Mouse (Mus musculus) erythroid progenitor cell, adult 5-6 weeks (primary cell): ENCODE results near the gene Gm37240. TPM values are rescaled to one million over a fixed set of nuclear protein-coding genes. Genes with fewer than 3 reads are reported as not detected.

Source experiments
- ATAC-seq: replicated peaks from 2 replicates; pipeline ENCODE4 v1.8.0; 2016; ENCODE audit warnings: moderate number of reproducible peaks, mild to moderate bottlenecking, moderate TSS enrichment, inconsistent platforms; ENCODE audit not compliant: poor library complexity, low FRiP score, severe bottlenecking
- total RNA-seq, 2 experiments: library from RNA; stranded (forward) in 1 of 2; stranded (reverse) in 1 of 2; fragments of 150-400 nt in 1 of 2; fragments of 186-747, 209-891 nt in 1 of 2; gene quantifications; 2 replicates each; pipeline versions ENCODE4 v1.2.3 to v1.2.4; 2015 to 2017; ENCODE audit warnings: low replicate concordance in 2 of 2

Gm37240 gene
- total RNA-seq, 2 experiments from 2014 or later = not detected

- no peak for ATAC-seq
Observed at GRCm38 (mm10) chr3:85264963-85265362, 622.4 kb downstream of the Gm37240 start.

GRCm38 (mm10) chr3:85264546-85264945, 622.8 kb downstream of the Gm37240 start:
- ATAC-seq = no peak

GRCm38 (mm10) chr3:85254526-85254925, 632.8 kb downstream of the Gm37240 start:
- no peak for ATAC-seq

GRCm38 (mm10) chr3:85251631-85252030, 635.7 kb downstream of the Gm37240 start:
- no peak for ATAC-seq

GRCm38 (mm10) chr3:85246131-85246530, 641.2 kb downstream of the Gm37240 start:
- no peak for ATAC-seq

GRCm38 (mm10) chr3:85236546-85236945, 650.8 kb downstream of the Gm37240 start:
- ATAC-seq = no peak

GRCm38 (mm10) chr3:85232846-85233245, 654.5 kb downstream of the Gm37240 start:
- ATAC-seq = no peak

- no peak for ATAC-seq
Observed at GRCm38 (mm10) chr3:85222046-85222445, 665.3 kb downstream of the Gm37240 start.

- no peak for ATAC-seq
Observed at GRCm38 (mm10) chr3:85214926-85215325, 672.4 kb downstream of the Gm37240 start.

- no peak for ATAC-seq
Observed at GRCm38 (mm10) chr3:85212751-85213350, 674.5 kb downstream of the Gm37240 start.

GRCm38 (mm10) chr3:85209887-85210844, 677.2 kb downstream of the Gm37240 start:
- ATAC-seq = no peak

GRCm38 (mm10) chr3:85206475-85206874, 680.8 kb downstream of the Gm37240 start:
- ATAC-seq = no peak

- ATAC-seq = no peak
Observed at GRCm38 (mm10) chr3:85205911-85206310, 681.4 kb downstream of the Gm37240 start.

- ATAC-seq = no peak
Observed at GRCm38 (mm10) chr3:85203659-85204058, 683.7 kb downstream of the Gm37240 start.

GRCm38 (mm10) chr3:85202726-85203125, 684.6 kb downstream of the Gm37240 start:
- no peak for ATAC-seq

- ATAC-seq = no peak
Observed at GRCm38 (mm10) chr3:85201785-85202184, 685.5 kb downstream of the Gm37240 start.

- no peak for ATAC-seq
Observed at GRCm38 (mm10) chr3:85198496-85198895, 688.8 kb downstream of the Gm37240 start.

- ATAC-seq = no peak
Observed at GRCm38 (mm10) chr3:85197148-85197547, 690.2 kb downstream of the Gm37240 start.

GRCm38 (mm10) chr3:85196591-85196990, 690.7 kb downstream of the Gm37240 start:
- no peak for ATAC-seq

- ATAC-seq = peak; percentile 77
Observed at GRCm38 (mm10) chr3:85195068-85195481, 692.2 kb downstream of the Gm37240 start.

- no peak for ATAC-seq
Observed at GRCm38 (mm10) chr3:85189791-85190190, 697.5 kb downstream of the Gm37240 start.
